In genomic region chr6:72345074-72345567, GRCm38 (mm10) we compare ENCODE assay signal across 8 mouse cellular contexts. TPM values are rescaled to one million over a fixed set of nuclear protein-coding genes. Genes with fewer than 3 reads are reported as not detected.
A peak's percentile ranks its signal among the peaks of the same experiment; 100 is the strongest.
DNase-seq lines count a peak whose midpoint lies in the region; ATAC-seq and TF ChIP-seq lines count a peak whose summit lies in the region.

TSS of gene Usp39 (minus strand) at chr6:72345184.

- peak; percentile 83 to 89 for DNase-seq in gastrocnemius, adult 8-10 months (ENCODE audit: low spot score in 2 of 2)
- peak; percentile 92 for DNase-seq in hindlimb bud, embryonic 11.5 days (ENCODE audit: extremely low spot score, low read depth, low spot score)
- peak; percentile 90 to 93 for DNase-seq in left cerebral cortex, adult 8-10 months (ENCODE audit: low spot score in 2 of 2)
- DNase-seq in right cerebral cortex, postnatal 10 days (ENCODE audit: low spot score in 2 of 2): peak; percentile 97 to 98
- DNase-seq in urinary bladder, postnatal 25 days (ENCODE audit: low spot score): peak; percentile 91

- H3K4me1 ChIP-seq in cortical plate, adult 2 months (ENCODE audit: control insufficient read depth, insufficient read depth, low read length): peaks cover 9% of the 10 kb centered on the region
- peaks cover 72% of the 10 kb centered on the region for H3K4me1 ChIP-seq in megakaryocyte, embryonic 14.5 days

- H3K27ac ChIP-seq in cortical plate, adult 2 months (ENCODE audit: insufficient read depth, low read length): 0 out of 2 replicates have a peak within 1 kb of the TSS, but pooled peaks have one; percentile 54

- no peak for TF ChIP-seq CTCF in cortical plate, adult 2 months (IDR thresholded peaks at IDR 0.05; ENCODE audit: extremely low read depth, insufficient read depth, low read length)

- peaks cover 46% of the 10 kb centered on the region for H3K36me3 ChIP-seq in megakaryocyte, embryonic 14.5 days (replicated peaks; ENCODE audit: low read length)

- peak within 1 kb of the TSS; percentile 54 for H3K4me3 ChIP-seq in cortical plate, adult 2 months (ENCODE audit: insufficient read depth, low read length)
- peak within 1 kb of the TSS; percentile 97 for H3K4me3 ChIP-seq in megakaryocyte, embryonic 14.5 days (replicated peaks)

- no peaks in the 10 kb centered on the region for H3K27me3 ChIP-seq in megakaryocyte, embryonic 14.5 days (replicated peaks)

- peak; percentile 84 for TF ChIP-seq POLR2A in cortical plate, adult 2 months (IDR thresholded peaks at IDR 0.05; ENCODE audit: extremely low read depth, insufficient read depth, low read length)

- no peaks in the 10 kb centered on the region for H3K9me3 ChIP-seq in megakaryocyte, embryonic 14.5 days

- peak; percentile 73 for ATAC-seq in activated CD4-positive, CD25-positive, alpha-beta regulatory T cell, adult 4 months

RNA-seq across cellular contexts. Expression of gene Usp39, which starts in this region (rescaled TPM):
- polyA plus RNA-seq in activated CD4-positive, CD25-positive, alpha-beta regulatory T cell, adult 4 months (2017; shearing (Covaris generic)): 10 to 100 TPM; 21.3 to 26.5 TPM
- 31.5 and 33.4 TPM in 2 replicates for polyA plus RNA-seq in cortical plate, adult 2 months (2012; rRNA removed)
- 10 to 100 TPM; 18.0 to 21.4 (median 19.6) TPM for total RNA-seq in gastrocnemius, adult 8-10 months (2022)
- total RNA-seq in left cerebral cortex, adult 8-10 months (2022): 10 to 100 TPM; 29.6 to 33.2 (median 32.1) TPM
- polyA plus RNA-seq in megakaryocyte, embryonic 14.5 days (2012; ENCODE audit: insufficient read depth, low replicate concordance): 6.4 and 27.8 TPM in 2 replicates

Comparison
In these comparisons a context has a peak if more than half of its experiments do, and no peak if none do; other contexts are left out.
1. Peak in every context shown above with its lines: DNase-seq, ATAC-seq, H3K4me3 ChIP-seq and H3K27ac ChIP-seq.